Mouse (Mus musculus) macrophage (primary cell): ENCODE results near the gene Ncf1. TPM values are rescaled to one million over a fixed set of nuclear protein-coding genes. Genes with fewer than 3 reads are reported as not detected.

Source experiments
- H3K27ac ChIP-seq: fragments of 350-480 bp; formaldehyde crosslinking; 2 replicates; pipeline ENCODE4 v1.9.0; 2021
- H3K36me3 ChIP-seq: fragments of 350-480 bp; formaldehyde crosslinking; 2 replicates; pipeline ENCODE4 v1.9.0; 2021; ENCODE audit errors: inconsistent target
- H3K4me3 ChIP-seq: fragments of 350-480 bp; formaldehyde crosslinking; 2 replicates; pipeline ENCODE4 v1.9.0; 2021; ENCODE audit errors: inconsistent target
- H3K79me2 ChIP-seq: fragments of 350-480 bp; formaldehyde crosslinking; 2 replicates; pipeline ENCODE4 v1.9.0; 2021; ENCODE audit errors: inconsistent target
- WGBS: methylation state at CpG from one replicate; pipeline ENCODE4 v1.1.7; 2026; ENCODE audit warnings: inconsistent platforms; ENCODE audit not compliant: missing documents; 5-methylcytosine and 5-hydroxymethylcytosine counted together
- polyA plus RNA-seq: library from polyadenylated mRNA; stranded (reverse); fragments of 250-400 nt; gene quantifications from 3 replicates; pipeline ENCODE4 v1.2.4, GENCODE M21; 2018; ENCODE audit warnings: inconsistent platforms

The Ncf1 gene
- polyA plus RNA-seq, 1 experiment from 2014 or later, result 181 TPM

GRCm38 (mm10) chr5:134257349-134258031, 28.1 kb upstream of the Ncf1 start:
- H3K27ac ChIP-seq, result no peak overlapping the region
- H3K4me3 ChIP-seq, result no peak overlapping the region
- H3K79me2 ChIP-seq, result no peaks in the 10 kb centered on the region
- WGBS, result 68% methylated on average over 12 of the region's 13 CpGs
- peaks cover 56% of the 10 kb centered on the region for H3K36me3 ChIP-seq

GRCm38 (mm10) chr5:134255294-134255693, 25.9 kb upstream of the Ncf1 start:
- H3K79me2 ChIP-seq, result no peaks in the 10 kb centered on the region
- WGBS, result 94% methylated on average over 10 of the region's 10 CpGs

GRCm38 (mm10) chr5:134253806-134254205, 24.4 kb upstream of the Ncf1 start:
- WGBS, result 83% methylated on average over 3 of the region's 3 CpGs
- Histone ChIP-seq H3K4me3 (no peak overlapping the region), H3K27ac (no peak overlapping the region), H3K36me3 (peaks cover 59% of the 10 kb centered on the region), H3K79me2 (no peaks in the 10 kb centered on the region)

More at GRCm38 (mm10) chr5:134255294-134255693, 25.9 kb upstream of the Ncf1 start:
- Histone ChIP-seq H3K27ac (no peak overlapping the region), H3K4me3 (no peak overlapping the region), H3K36me3 (peaks cover 49% of the 10 kb centered on the region)

- H3K36me3 ChIP-seq, result peaks cover 85% of the 10 kb centered on the region
- H3K27ac ChIP-seq, result no peak overlapping the region
- WGBS, result 98% methylated on average over 4 of the region's 4 CpGs
- H3K79me2 ChIP-seq, result no peaks in the 10 kb centered on the region
- H3K4me3 ChIP-seq, result no peak overlapping the region
Measured at GRCm38 (mm10) chr5:134251083-134251482, 21.7 kb upstream of the Ncf1 start.

- Histone ChIP-seq H3K79me2 (no peaks in the 10 kb centered on the region), H3K4me3 (no peak overlapping the region), H3K36me3 (peaks cover 85% of the 10 kb centered on the region), H3K27ac (no peak overlapping the region)
- 100% methylated on average over 3 of the region's 3 CpGs for WGBS
Measured at GRCm38 (mm10) chr5:134250601-134251000, 21.2 kb upstream of the Ncf1 start.

- WGBS, result 97% methylated on average over 8 of the region's 8 CpGs
- no peak overlapping the region for H3K27ac ChIP-seq
- H3K79me2 ChIP-seq, result no peaks in the 10 kb centered on the region
- H3K36me3 ChIP-seq, result peaks cover 85% of the 10 kb centered on the region
- H3K4me3 ChIP-seq, result no peak overlapping the region
Measured at GRCm38 (mm10) chr5:134249245-134249649, 19.8 kb upstream of the Ncf1 start.

- peaks cover 89% of the 10 kb centered on the region for H3K36me3 ChIP-seq
- no peak overlapping the region for H3K27ac ChIP-seq
- no peak overlapping the region for H3K4me3 ChIP-seq
- 97% methylated on average over 11 of the region's 14 CpGs for WGBS
- no peaks in the 10 kb centered on the region for H3K79me2 ChIP-seq
Measured at GRCm38 (mm10) chr5:134248608-134249244, 19.3 kb upstream of the Ncf1 start.

GRCm38 (mm10) chr5:134246146-134246545, 16.7 kb upstream of the Ncf1 start:
- no peak overlapping the region for H3K4me3 ChIP-seq
- 88% methylated on average over 5 of the region's 5 CpGs for WGBS

GRCm38 (mm10) chr5:134244890-134245289, 15.5 kb upstream of the Ncf1 start:
- Histone ChIP-seq H3K36me3 (peaks cover 97% of the 10 kb centered on the region), H3K27ac (no peak overlapping the region), H3K4me3 (no peak overlapping the region), H3K79me2 (no peaks in the 10 kb centered on the region)
- WGBS, result 86% methylated on average over 5 of the region's 5 CpGs

More at GRCm38 (mm10) chr5:134246146-134246545, 16.7 kb upstream of the Ncf1 start:
- peaks cover 89% of the 10 kb centered on the region for H3K36me3 ChIP-seq
- no peak overlapping the region for H3K27ac ChIP-seq
- H3K79me2 ChIP-seq, result no peaks in the 10 kb centered on the region

GRCm38 (mm10) chr5:134243661-134244436, 14.4 kb upstream of the Ncf1 start:
- Histone ChIP-seq H3K4me3 (no peak overlapping the region), H3K79me2 (no peaks in the 10 kb centered on the region), H3K36me3 (peaks cover 97% of the 10 kb centered on the region), H3K27ac (no peak overlapping the region)
- 87% methylated on average over 23 of the region's 26 CpGs for WGBS

- Histone ChIP-seq H3K79me2 (no peaks in the 10 kb centered on the region), H3K27ac (no peak overlapping the region), H3K4me3 (no peak overlapping the region), H3K36me3 (peaks cover 97% of the 10 kb centered on the region)
- WGBS, result 90% methylated on average over 5 of the region's 5 CpGs
Measured at GRCm38 (mm10) chr5:134241831-134242230, 12.4 kb upstream of the Ncf1 start.

GRCm38 (mm10) chr5:134237936-134238760, 8.7 kb upstream of the Ncf1 start:
- Histone ChIP-seq H3K79me2 (no peaks in the 10 kb centered on the region), H3K4me3 (no peak overlapping the region), H3K27ac (no peak overlapping the region), H3K36me3 (peaks cover 62% of the 10 kb centered on the region)
- 95% methylated on average over 28 of the region's 28 CpGs for WGBS

GRCm38 (mm10) chr5:134237508-134237907, 8.1 kb upstream of the Ncf1 start:
- Histone ChIP-seq H3K79me2 (no peaks in the 10 kb centered on the region), H3K4me3 (no peak overlapping the region), H3K27ac (no peak overlapping the region), H3K36me3 (peaks cover 56% of the 10 kb centered on the region)
- WGBS, result 85% methylated on average over 10 of the region's 11 CpGs

- 34% methylated on average over 6 of the region's 6 CpGs for WGBS
- no peak overlapping the region for H3K27ac ChIP-seq
- peaks cover 48% of the 10 kb centered on the region for H3K36me3 ChIP-seq
- H3K79me2 ChIP-seq, result no peaks in the 10 kb centered on the region
- H3K4me3 ChIP-seq, result no peak overlapping the region
Measured at GRCm38 (mm10) chr5:134236796-134237195, 7.4 kb upstream of the Ncf1 start.
